Mouse (Mus musculus) bone marrow macrophage, adult 2 months (primary cell): Measurements from ENCODE around the gene Rnh1. TPM values are rescaled to one million over a fixed set of nuclear protein-coding genes. Genes with fewer than 3 reads are reported as not detected.

Experiments
- H3K27ac ChIP-seq: 2 replicates; pipeline ENCODE4 v1.5.1; 2012; ENCODE audit warnings: low read depth, low read length; ENCODE audit not compliant: insufficient read depth
- H3K4me1 ChIP-seq: 2 replicates; pipeline ENCODE4 v1.6.1; 2012; ENCODE audit warnings: low read length; ENCODE audit not compliant: control insufficient read depth, insufficient read depth
- H3K4me3 ChIP-seq: 2 replicates; pipeline ENCODE4 v1.5.1; 2012; ENCODE audit warnings: mild to moderate bottlenecking, low read length, moderate library complexity; ENCODE audit not compliant: insufficient read depth
- CTCF ChIP-seq: IDR thresholded peaks from 2 replicates; pipeline ENCODE4 v1.5.1; 2012; ENCODE audit warnings: low read depth, mild to moderate bottlenecking, low read length, moderate library complexity
- POLR2A ChIP-seq: IDR thresholded peaks from 2 replicates; pipeline ENCODE4 v1.6.1; 2012; ENCODE audit warnings: mild to moderate bottlenecking, low read depth, low read length, borderline replicate concordance
- polyA plus RNA-seq: library from polyadenylated mRNA; stranded (reverse); fragments of >200 nt; gene quantifications from 2 replicates; pipeline ENCODE4 v1.2.4, GENCODE M21; 2012; ENCODE audit not compliant: missing spikeins, insufficient read depth, insufficient read length

Gene Rnh1
- polyA plus RNA-seq, 1 experiment: 141 TPM

GRCm38 (mm10) chr7:141115874-141116273 lies 56.8 kb downstream of the Rnh1 start:
- Histone ChIP-seq H3K27ac (no peak overlapping the region), H3K4me1 (no peaks in the 10 kb centered on the region), H3K4me3 (no peak overlapping the region)
- TF ChIP-seq POLR2A (no peak), CTCF (no peak)

Other genes starting within 250 kb of the Rnh1 start
- 11.5 and 13.8 TPM in 2 replicates for gene Pgghg, start 231.5 kb downstream of the Rnh1 start, polyA plus RNA-seq
- 1.8 and 1.9 TPM in 2 replicates for gene Ifitm5, start 222.6 kb downstream of the Rnh1 start, polyA plus RNA-seq
- gene Gm45717, start 216.9 kb downstream of the Rnh1 start, polyA plus RNA-seq: 1.2 and 8.8 TPM in 2 replicates
- gene Ifitm2, start 216.9 kb downstream of the Rnh1 start, polyA plus RNA-seq: 1,477 and 1,645 TPM in 2 replicates
- gene Ifitm1, start 205.6 kb downstream of the Rnh1 start, polyA plus RNA-seq: 31.2 and 38.0 TPM in 2 replicates
- gene Ifitm3, start 162.1 kb downstream of the Rnh1 start, polyA plus RNA-seq: 1,636 and 1,773 TPM in 2 replicates
- 31.9 and 45.4 TPM in 2 replicates for gene Ifitm6, start 154.9 kb downstream of the Rnh1 start, polyA plus RNA-seq
- not detected in 2 replicates for gene Gm17387, start 143.7 kb downstream of the Rnh1 start, polyA plus RNA-seq
- gene B4galnt4, start 111.8 kb downstream of the Rnh1 start, polyA plus RNA-seq: not detected in 2 replicates
- not detected in 2 replicates for gene Pkp3, start 94.6 kb downstream of the Rnh1 start, polyA plus RNA-seq
- 1.6 and 3.9 TPM in 2 replicates for gene Sigirr, start 72.3 kb downstream of the Rnh1 start, polyA plus RNA-seq
- not detected in 2 replicates for gene Ano9, start 55.1 kb downstream of the Rnh1 start, polyA plus RNA-seq
- 20.7 and 21.5 TPM in 2 replicates for gene Ptdss2, start 50.5 kb downstream of the Rnh1 start, polyA plus RNA-seq
- 29.7 and 36.1 TPM in 2 replicates for gene Hras, start 21.1 kb upstream of the Rnh1 start, polyA plus RNA-seq
- gene Lrrc56, start 21.3 kb upstream of the Rnh1 start, polyA plus RNA-seq: 3.4 and 4.1 TPM in 2 replicates
- 0.88 TPM in 1 of 2 replicates, not detected in the other for gene Lmntd2, start 41.2 kb upstream of the Rnh1 start, polyA plus RNA-seq
- gene Rassf7, start 43.0 kb upstream of the Rnh1 start, polyA plus RNA-seq: 3.5 and 3.9 TPM in 2 replicates
- gene Phrf1, start 55.9 kb upstream of the Rnh1 start, polyA plus RNA-seq: 36.2 and 45.2 TPM in 2 replicates
- 164 and 168 TPM in 2 replicates for gene Irf7, start 93.6 kb upstream of the Rnh1 start, polyA plus RNA-seq
- not detected in 2 replicates for gene Cdhr5, start 103.9 kb upstream of the Rnh1 start, polyA plus RNA-seq
- gene Sct, start 106.3 kb upstream of the Rnh1 start, polyA plus RNA-seq: not detected in 2 replicates
- gene Drd4, start 119.1 kb upstream of the Rnh1 start, polyA plus RNA-seq: not detected in 2 replicates
- gene Deaf1, start 154.8 kb upstream of the Rnh1 start, polyA plus RNA-seq: 27.3 and 37.4 TPM in 2 replicates
- 29.8 and 37.8 TPM in 2 replicates for gene Tmem80, start 154.9 kb upstream of the Rnh1 start, polyA plus RNA-seq
- gene Eps8l2, start 166.0 kb upstream of the Rnh1 start, polyA plus RNA-seq: not detected in 2 replicates
- 422 and 438 TPM in 2 replicates for gene Taldo1, start 219.3 kb upstream of the Rnh1 start, polyA plus RNA-seq
- gene Gatd1, start 241.3 kb upstream of the Rnh1 start, polyA plus RNA-seq: 45.8 and 50.5 TPM in 2 replicates